Mouse (Mus musculus) liver, embryonic 16.5 days (tissue): Measurements from ENCODE around the gene Slc39a9. TPM values are rescaled to one million over a fixed set of nuclear protein-coding genes. Genes with fewer than 3 reads are reported as not detected.
A peak's percentile ranks its signal among the peaks of the same experiment; 100 is the strongest.

Experiments used
- ATAC-seq: fragments of 200-750 bp; cut with Nextera tagmentation; 2 replicates; pipeline ENCODE4 v1.8.0; 2017; ENCODE audit warnings: low read depth, mild to moderate bottlenecking, moderate number of reproducible peaks, moderate library complexity
- H3K27ac ChIP-seq: fragments of 300-500 bp; sonication (generic); 2 replicates; pipeline ENCODE4 v1.5.1; 2014; ENCODE audit warnings: mild to moderate bottlenecking, low read length
- H3K27me3 ChIP-seq: fragments of 300-500 bp; sonication (generic); 2 replicates; pipeline ENCODE4 v1.6.1; 2014; ENCODE audit warnings: low read depth, low read length, mixed read lengths; ENCODE audit not compliant: control insufficient read depth, insufficient read depth
- H3K36me3 ChIP-seq: fragments of 300-500 bp; sonication (generic); 2 replicates; pipeline ENCODE4 v1.6.1; 2014; ENCODE audit warnings: mild to moderate bottlenecking; ENCODE audit not compliant: control insufficient read depth, insufficient read depth
- H3K4me1 ChIP-seq: fragments of 300-500 bp; sonication (generic); 2 replicates; pipeline ENCODE4 v1.6.1; 2014; ENCODE audit warnings: low read depth, low read length, mixed read lengths; ENCODE audit not compliant: control insufficient read depth
- H3K4me2 ChIP-seq: fragments of 300-500 bp; sonication (generic); 2 replicates; pipeline ENCODE4 v1.6.1; 2014; ENCODE audit warnings: low read depth, low read length, mixed read lengths
- H3K4me3 ChIP-seq: fragments of 300-500 bp; sonication (generic); 2 replicates; pipeline ENCODE4 v1.5.1; 2014; ENCODE audit warnings: low read depth, mild to moderate bottlenecking, low read length
- H3K9ac ChIP-seq: fragments of 300-500 bp; sonication (generic); 2 replicates; pipeline ENCODE4 v1.6.1; 2014; ENCODE audit warnings: low read depth, low read length
- H3K9me3 ChIP-seq: fragments of 300-500 bp; sonication (generic); replicated peaks from 2 replicates; pipeline ENCODE4 v1.6.1; 2016; ENCODE audit warnings: low read length; ENCODE audit not compliant: control insufficient read depth
- WGBS: fragments of 180-500 bp; shearing (Covaris S2); extraction: QIAGEN DNeasy Blood & Tissue Kit; methylation state at CpG from one replicate; pipeline ENCODE4 v1.1.7; 2014; ENCODE audit not compliant: insufficient replicate concordance; 5-methylcytosine and 5-hydroxymethylcytosine counted together
- polyA plus RNA-seq: library from polyadenylated mRNA; unstranded; fragments of >200 nt; fragmentation: Nextera tagmentation; extraction: Ambion mirVana; gene quantifications from 2 replicates; pipeline ENCODE4 v1.2.1, GENCODE M21; 2015

The Slc39a9 gene
- polyA plus RNA-seq, 1 experiment from 2014 or later = 14.6 TPM

- H3K36me3 ChIP-seq = no peaks in the 10 kb centered on the region
- 67% methylated on average over 12 of the region's 12 CpGs for WGBS
- ATAC-seq = no peak
- H3K9me3 ChIP-seq = no peaks in the 10 kb centered on the region
- no peak overlapping the region for H3K4me2 ChIP-seq
- no peaks in the 10 kb centered on the region for H3K27me3 ChIP-seq
- H3K9ac ChIP-seq = no peak overlapping the region
- H3K27ac ChIP-seq = no peak overlapping the region
- peaks cover 2% of the 10 kb centered on the region; the same call in 1 of the 2 replicates for H3K4me1 ChIP-seq
- H3K4me3 ChIP-seq = no peak overlapping the region
These were observed 76.8 kb downstream of the Slc39a9 start for GRCm38 (mm10) chr12:80720507-80720906.

GRCm38 (mm10) chr12:80721458-80721857, 77.8 kb downstream of the Slc39a9 start:
- no peak for ATAC-seq
- no peak overlapping the region for H3K27ac ChIP-seq
- no peaks in the 10 kb centered on the region for H3K9me3 ChIP-seq
- no peaks in the 10 kb centered on the region for H3K36me3 ChIP-seq
- H3K4me1 ChIP-seq = peaks cover 2% of the 10 kb centered on the region; the same call in 1 of the 2 replicates
- WGBS = 81% methylated on average over 15 of the region's 15 CpGs
- no peaks in the 10 kb centered on the region for H3K27me3 ChIP-seq
- H3K4me3 ChIP-seq = no peak overlapping the region
- H3K4me2 ChIP-seq = no peak overlapping the region
- no peak overlapping the region for H3K9ac ChIP-seq

GRCm38 (mm10) chr12:80724853-80725559, 81.3 kb downstream of the Slc39a9 start:
- 20% methylated on average over 10 of the region's 10 CpGs for WGBS
- H3K27ac ChIP-seq = no peak overlapping the region
- no peaks in the 10 kb centered on the region for H3K27me3 ChIP-seq
- H3K36me3 ChIP-seq = no peaks in the 10 kb centered on the region
- no peaks in the 10 kb centered on the region for H3K9me3 ChIP-seq
- no peak overlapping the region for H3K4me3 ChIP-seq
- no peak overlapping the region for H3K9ac ChIP-seq
- peak; percentile 48; the same call in 1 of the 2 replicates for ATAC-seq
- 0 out of 2 replicates have a peak overlapping the region, but pooled peaks have one; percentile 18 for H3K4me2 ChIP-seq
- peaks cover 2% of the 10 kb centered on the region; the same call in 1 of the 2 replicates for H3K4me1 ChIP-seq

- Histone ChIP-seq H3K4me3 (no peak overlapping the region), H3K4me1 (peaks cover 2% of the 10 kb centered on the region; the same call in 1 of the 2 replicates), H3K36me3 (no peaks in the 10 kb centered on the region), H3K9me3 (no peaks in the 10 kb centered on the region), H3K27me3 (no peaks in the 10 kb centered on the region), H3K9ac (no peak overlapping the region), H3K27ac (no peak overlapping the region), H3K4me2 (no peak overlapping the region)
- WGBS = 12% methylated on average over 1 of the region's 1 CpGs
- ATAC-seq = no peak
These were observed 84.5 kb downstream of the Slc39a9 start for GRCm38 (mm10) chr12:80728207-80728606.

- Histone ChIP-seq H3K4me2 (no peak overlapping the region), H3K9me3 (no peaks in the 10 kb centered on the region), H3K27ac (no peak overlapping the region), H3K4me1 (no peaks in the 10 kb centered on the region; the same call in 1 of the 2 replicates), H3K27me3 (no peaks in the 10 kb centered on the region), H3K36me3 (no peaks in the 10 kb centered on the region), H3K4me3 (no peak overlapping the region), H3K9ac (no peak overlapping the region)
- WGBS = 40% methylated on average over 2 of the region's 2 CpGs
- no peak for ATAC-seq
These were observed 85.1 kb downstream of the Slc39a9 start for GRCm38 (mm10) chr12:80728814-80729213.

- no peaks in the 10 kb centered on the region for H3K36me3 ChIP-seq
- no peaks in the 10 kb centered on the region for H3K4me1 ChIP-seq
- peak; percentile 30 for ATAC-seq
- no peak overlapping the region for H3K4me3 ChIP-seq
- H3K9ac ChIP-seq = no peak overlapping the region
- no peak overlapping the region for H3K4me2 ChIP-seq
- 61% methylated on average over 12 of the region's 12 CpGs for WGBS
- H3K27ac ChIP-seq = no peak overlapping the region
- H3K9me3 ChIP-seq = no peaks in the 10 kb centered on the region
- no peaks in the 10 kb centered on the region for H3K27me3 ChIP-seq
These were observed 86.3 kb downstream of the Slc39a9 start for GRCm38 (mm10) chr12:80729758-80730530.

GRCm38 (mm10) chr12:80730567-80730966, 86.9 kb downstream of the Slc39a9 start:
- Histone ChIP-seq H3K27me3 (no peaks in the 10 kb centered on the region), H3K9me3 (no peaks in the 10 kb centered on the region), H3K4me3 (no peak overlapping the region), H3K4me2 (no peak overlapping the region), H3K27ac (no peak overlapping the region), H3K4me1 (no peaks in the 10 kb centered on the region), H3K9ac (no peak overlapping the region), H3K36me3 (no peaks in the 10 kb centered on the region)
- 0 out of 2 replicates have a peak, but pooled peaks have one; percentile 30 for ATAC-seq
- 14% methylated on average over 9 of the region's 9 CpGs for WGBS
